ENCODE assay signal across 16 mouse cellular contexts in the genomic region with DNA sequence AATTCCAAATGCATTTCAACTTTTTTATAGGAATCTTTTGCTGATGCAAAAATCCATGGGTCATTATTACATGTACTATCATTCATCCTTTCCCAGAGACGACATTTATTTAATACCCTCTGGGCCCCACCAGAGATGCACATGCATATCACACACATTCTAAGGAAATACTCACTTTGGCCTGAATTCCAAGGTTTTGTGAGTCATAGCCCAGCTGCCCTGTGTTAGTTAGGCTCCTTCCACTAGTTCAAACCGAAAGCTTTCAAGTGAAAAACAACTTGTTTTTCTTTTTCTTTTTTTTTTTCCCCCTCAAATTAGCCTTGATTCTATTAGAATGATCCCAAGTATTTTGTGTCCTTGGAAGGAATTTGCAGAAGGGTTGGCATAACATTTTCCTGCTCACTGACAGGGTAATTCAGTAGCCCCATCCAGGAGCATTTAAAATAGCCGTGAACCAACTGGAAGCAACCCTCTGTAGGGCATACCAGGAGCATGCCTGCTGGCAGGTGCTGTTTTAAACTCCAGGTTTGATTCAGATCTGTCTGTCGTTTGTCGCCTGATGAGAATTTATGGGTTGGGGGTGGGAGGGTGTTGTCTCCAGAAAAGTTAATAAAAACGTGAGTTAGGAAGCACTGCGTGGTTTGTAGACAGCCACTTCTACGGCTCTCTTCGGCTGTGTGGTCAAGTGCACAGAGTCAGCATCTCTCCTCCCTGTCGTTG.
"Had no signal": no experiment of that assay in that cellular context is flagged by ENCODE, and none has a peak within 500 bp of the region (broad histone marks: within the 10 kb centered on the region; RNA-seq: fewer than 3 reads in every experiment).

No protein-coding gene starts in this region.

- H3K4me1 ChIP-seq: limb, embryonic 10.5 days; liver, embryonic 15.5 days had no signal

- H3K36me3 ChIP-seq: limb, embryonic 10.5 days; liver, embryonic 15.5 days; midbrain, embryonic 10.5 days; neural tube, embryonic 13.5 days had no signal

- H3K27ac ChIP-seq: left cerebral cortex, adult 2 months; limb, embryonic 10.5 days; liver, embryonic 15.5 days; midbrain, embryonic 10.5 days; neural tube, embryonic 13.5 days; stomach, postnatal 0 days had no signal

- H3K4me3 ChIP-seq: left cerebral cortex, adult 2 months; limb, embryonic 10.5 days; liver, embryonic 15.5 days; midbrain, embryonic 10.5 days; neural tube, embryonic 13.5 days had no signal

- DNase-seq: kidney, adult 9 months; kidney, postnatal 10 days; kidney, postnatal 4 days; lung, adult 2 months; lung, postnatal 10 days; lung, postnatal 4 days; midbrain, embryonic 14.5 days; right cerebral cortex, adult 18-20 months; right cerebral cortex, postnatal 25 days; thymus, postnatal 4 days had no signal

- H3K27me3 ChIP-seq: liver, embryonic 15.5 days; neural tube, embryonic 13.5 days had no signal

- H3K9me3 ChIP-seq: limb, embryonic 10.5 days; liver, embryonic 15.5 days; midbrain, embryonic 10.5 days; neural tube, embryonic 13.5 days had no signal
